Mouse (Mus musculus): ENCODE measurements at regions not wholly inside any gene's neighbourhood (a gene's known extent, or its start where the extent isn't known, plus 50 kb on each side); places are given as distances from the start of the nearest gene placed in this dataset.

- TF ChIP-seq CTCF (conservative IDR thresholded peaks at IDR 0.05; ENCODE audit: low read length) (no peak), NANOG (IDR thresholded peaks at IDR 0.05; ENCODE audit: borderline replicate concordance, low read length) (no peak)
Observed at GRCm38 (mm10) chr12:25359931-25360330, 263.0 kb upstream of the Id2 start.
